Mouse (Mus musculus): ENCODE data around the gene Rchy1.

DNA sequence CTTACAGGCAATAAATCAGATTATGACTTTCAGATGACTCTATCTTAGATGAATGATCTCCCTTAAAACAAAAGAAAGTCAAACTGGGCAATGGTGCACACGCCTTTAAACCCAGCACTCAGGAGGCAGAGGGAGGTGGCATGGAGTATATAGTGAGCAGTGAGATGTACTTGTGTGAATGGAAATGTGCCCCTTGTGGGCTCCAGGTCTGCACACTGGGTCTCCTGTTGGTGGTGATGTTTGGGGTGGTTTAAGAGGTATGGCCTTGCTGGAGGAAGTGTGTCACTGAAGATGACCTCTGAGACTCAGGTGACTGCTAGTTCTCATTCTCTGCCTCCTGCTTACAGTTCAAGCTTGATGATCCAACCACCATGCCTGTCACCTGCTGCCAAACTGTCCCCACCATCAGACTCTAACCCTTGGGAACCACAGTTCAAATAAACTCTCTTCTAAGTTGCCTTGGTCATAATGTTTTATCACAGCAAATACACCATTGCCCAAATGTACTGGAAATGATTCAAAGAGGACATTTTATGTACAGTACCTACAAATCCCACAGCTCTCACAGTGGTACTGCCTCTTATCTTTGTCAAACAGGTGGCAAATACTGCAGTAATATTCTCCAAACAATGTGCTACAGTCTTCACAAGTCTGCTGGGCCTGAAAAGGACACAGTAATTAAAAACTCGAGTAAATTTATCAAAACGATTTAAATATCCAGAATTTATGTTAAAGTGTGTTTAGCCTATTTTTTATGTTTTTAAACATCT lies 5.7 kb downstream of the Rchy1 start:
- TF ChIP-seq POLR2A (IDR thresholded peaks at IDR 0.05; ENCODE audit: insufficient read depth, low read depth, low read length) (no peak), CTCF (IDR thresholded peaks at IDR 0.05; ENCODE audit: insufficient read depth, low read depth, low read length) (no peak)
